Mouse (Mus musculus): ENCODE measurements around the gene Rtca.
A peak's percentile ranks its signal among the peaks of the same experiment; 100 is the strongest.

The Rtca gene

DNA sequence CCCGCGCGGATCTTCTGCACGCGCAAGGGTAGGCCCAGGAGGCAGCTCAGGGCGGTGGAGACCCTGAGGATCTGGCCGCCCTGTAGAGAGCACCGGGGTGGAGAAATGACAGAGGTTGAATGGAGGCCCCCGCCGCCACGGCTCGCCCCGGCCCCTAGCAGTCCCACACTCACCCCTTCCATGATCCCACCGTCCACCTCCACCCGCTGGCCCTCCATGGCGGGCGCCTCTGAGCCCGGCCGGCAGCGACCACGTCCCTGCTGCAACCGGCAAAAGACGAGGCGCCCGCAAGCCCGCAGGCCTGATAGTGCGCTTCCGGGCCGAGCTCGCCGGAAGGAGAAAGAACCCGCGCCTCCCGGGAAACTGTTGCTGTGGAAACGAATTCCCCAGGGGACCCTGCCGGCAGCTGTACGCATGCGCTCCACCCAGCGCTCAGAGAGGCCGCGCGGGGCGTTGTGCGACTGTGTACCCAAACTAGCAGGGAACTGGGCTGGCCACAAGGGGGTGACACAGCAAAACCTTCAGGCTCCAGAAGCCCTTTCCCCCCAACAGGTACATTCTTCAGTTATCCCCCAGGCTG lies at the start of gene Rtca:
Rtca (minus strand) TSS at position 437 of the 580 bp plus-strand sequence.
- DNase-seq (ENCODE audit: extremely low spot score, low read depth, low spot score) = peak; percentile 90

DNA sequence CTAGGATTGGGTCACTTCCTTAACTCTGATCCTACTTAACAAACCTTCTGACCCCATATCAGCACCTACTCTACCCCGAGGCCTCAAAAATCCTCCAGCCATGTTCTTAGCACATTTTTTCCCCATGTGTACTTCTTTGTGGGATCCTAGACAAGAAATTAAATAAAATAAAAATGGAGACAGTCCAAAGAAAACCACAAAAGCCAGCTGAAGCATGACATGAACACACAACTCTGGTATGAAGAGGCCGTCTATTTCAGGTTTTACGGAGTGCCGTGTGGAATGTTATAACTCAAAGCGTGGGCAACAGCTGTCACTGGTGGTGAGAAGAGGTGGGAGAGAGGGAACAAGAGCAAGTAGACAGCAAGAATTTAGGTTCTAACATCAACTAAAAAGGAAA lies 43.4 kb upstream of the Rtca start:
- no peak for DNase-seq (ENCODE audit: extremely low spot score, low read depth, low spot score)

DNA sequence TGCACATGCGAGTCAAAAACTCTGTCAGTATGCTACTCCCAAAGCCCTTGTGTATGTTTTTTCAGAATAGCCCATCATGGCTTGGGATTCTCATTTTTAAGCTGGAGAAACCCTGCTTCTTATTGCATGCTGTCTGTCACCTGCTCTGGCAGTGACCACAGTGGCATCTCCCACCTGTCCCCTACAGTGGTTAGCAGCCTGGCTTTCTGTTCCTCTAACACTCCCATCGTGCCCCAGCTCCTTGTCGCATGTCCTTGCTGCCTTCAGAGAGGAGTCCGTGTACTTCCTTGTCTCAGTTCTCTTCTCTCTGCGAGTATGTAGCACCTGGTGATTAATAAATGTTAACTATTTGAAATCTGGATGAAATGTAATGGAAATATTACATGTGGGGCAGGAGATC lies 39.4 kb upstream of the Rtca start:
- DNase-seq (ENCODE audit: extremely low spot score, low read depth, low spot score) = no peak

DNA sequence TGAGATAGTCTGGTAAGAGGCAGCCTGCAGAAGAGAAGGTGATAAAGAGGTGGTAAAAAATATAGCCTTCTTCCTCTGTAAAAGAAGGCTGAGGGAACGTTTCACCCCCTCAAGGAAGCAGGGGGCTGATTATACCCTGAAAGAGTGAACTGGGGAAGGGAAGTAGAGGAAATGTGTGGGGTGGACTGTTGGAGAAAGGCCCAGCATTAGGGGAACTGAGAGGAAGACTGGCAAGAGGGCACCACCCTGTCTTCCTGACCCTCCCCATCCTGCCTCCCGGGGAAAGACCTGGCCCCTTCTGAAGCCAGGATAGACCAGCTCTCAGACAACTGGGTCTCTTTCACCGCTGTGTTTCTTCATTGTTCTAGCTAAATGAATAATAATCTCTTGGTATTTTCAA lies 34.5 kb upstream of the Rtca start:
- no peak for DNase-seq (ENCODE audit: extremely low spot score, low read depth, low spot score)

DNA sequence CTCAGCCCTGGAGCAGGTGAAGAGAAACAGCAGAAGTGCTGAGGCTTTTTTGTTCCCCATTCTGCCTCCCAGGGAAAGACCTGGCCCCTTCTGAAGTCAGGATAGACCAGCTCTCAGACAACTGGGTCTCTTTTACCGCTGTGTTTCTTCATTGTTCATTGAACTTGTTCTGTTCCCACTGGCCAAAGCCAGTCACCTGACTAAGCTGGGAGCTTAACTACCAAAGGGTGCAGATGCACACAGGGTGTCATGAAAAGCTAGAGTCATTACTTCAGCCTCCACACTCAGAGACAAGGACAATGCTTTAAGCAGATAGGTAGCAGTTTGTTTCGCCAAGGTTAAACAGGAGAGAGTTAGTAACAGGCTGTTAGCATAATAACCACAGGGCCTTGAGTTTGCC lies 34.1 kb upstream of the Rtca start:
- no peak for DNase-seq (ENCODE audit: extremely low spot score, low read depth, low spot score)

DNA sequence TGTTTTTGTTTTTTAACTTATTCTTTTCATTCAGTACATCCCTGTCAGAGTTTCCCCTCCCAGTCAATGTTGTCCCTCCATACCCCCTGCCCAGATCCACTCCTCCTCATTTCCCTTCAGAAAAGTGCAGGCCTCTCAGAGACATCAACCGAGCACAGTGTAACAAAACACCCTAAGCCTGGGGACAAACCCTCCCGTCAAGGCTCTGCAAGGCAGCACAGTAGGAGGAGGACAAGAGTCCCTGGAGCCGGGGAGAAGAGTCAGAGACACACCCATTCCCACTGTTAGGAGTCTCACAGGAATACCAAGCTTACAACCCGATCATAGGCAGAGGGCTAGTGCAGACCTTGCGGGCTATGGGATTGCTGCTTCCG lies 29.2 kb upstream of the Rtca start:
- no peak for DNase-seq (ENCODE audit: extremely low spot score, low read depth, low spot score)

DNA sequence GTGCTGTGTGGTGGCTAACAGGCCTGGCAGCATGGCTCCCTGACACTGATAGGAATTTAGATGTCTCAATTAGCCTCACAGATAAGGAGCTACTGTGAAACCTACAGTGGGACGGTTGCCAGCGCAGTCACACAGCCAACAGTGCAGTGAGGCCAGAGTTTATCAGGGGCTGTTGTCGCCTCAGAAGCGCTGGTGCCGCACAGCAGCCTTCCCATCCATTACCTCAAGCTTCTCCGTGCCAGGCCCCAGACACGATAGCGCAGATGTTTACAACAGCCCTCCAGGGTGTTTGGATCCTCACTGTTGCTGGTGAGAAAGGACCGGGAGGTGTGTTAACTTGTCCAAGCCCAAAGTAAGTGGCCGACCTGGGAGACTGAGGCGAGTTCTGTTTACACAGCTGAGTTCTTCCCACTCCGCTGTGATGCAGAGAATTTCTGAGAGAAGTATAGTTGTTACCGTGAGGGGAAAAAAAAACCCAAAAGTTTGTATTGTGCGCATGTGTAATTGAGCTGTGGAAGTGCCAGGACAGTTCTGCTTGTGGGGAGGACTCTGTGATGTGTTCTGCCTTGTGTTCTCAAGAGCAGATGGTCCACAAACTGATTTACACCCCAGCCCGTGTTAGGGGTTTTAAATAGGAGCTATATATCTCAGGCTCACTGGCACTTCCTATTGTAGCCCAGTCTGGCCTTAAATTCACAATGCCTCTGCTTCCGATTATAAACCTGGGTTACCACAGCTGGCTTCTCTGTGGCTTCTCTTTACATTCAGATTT lies 28.6 kb upstream of the Rtca start:
- no peak for DNase-seq (ENCODE audit: extremely low spot score, low read depth, low spot score)

DNA sequence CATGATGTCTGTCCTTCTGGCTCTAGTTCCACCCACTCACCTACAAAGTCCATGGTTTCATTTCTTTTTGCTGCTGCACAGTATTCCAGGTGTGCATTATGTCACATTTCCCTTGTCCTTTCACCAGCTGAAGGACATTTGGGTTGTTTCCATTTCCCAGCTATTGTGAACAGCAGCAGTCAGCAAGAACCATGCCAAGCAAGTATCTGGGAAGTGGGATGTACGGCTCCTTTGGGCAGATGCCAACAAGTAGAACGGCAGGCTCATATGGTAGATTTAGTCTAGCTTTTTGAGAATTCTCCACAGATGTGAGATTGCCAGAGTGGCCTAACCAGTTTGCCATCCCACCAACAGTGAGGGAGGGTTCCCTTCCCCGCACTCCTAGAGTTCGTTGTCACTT lies 22.8 kb upstream of the Rtca start:
- no peak for DNase-seq (ENCODE audit: extremely low spot score, low read depth, low spot score)

DNA sequence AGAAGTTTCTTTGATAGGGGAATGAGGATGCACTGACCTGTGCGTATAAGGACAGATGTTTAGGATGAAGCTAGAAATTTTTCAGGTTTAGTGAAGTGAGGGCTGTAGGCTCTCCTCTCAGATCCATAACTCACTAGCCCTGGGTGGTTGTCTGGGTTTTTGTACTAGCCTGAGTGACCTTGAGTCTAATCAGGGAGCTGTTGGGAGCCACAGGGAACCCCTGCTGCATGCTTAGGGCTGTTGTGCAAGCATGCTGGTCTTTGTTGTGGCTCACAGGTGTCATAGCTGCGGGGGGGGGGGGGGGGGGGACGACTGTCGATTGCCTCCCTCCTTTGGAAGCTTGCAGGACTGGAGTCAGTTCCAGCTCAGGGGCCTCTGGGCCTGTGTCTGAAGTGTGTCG lies 21.7 kb upstream of the Rtca start:
- DNase-seq (ENCODE audit: extremely low spot score, low read depth, low spot score) = no peak

DNA sequence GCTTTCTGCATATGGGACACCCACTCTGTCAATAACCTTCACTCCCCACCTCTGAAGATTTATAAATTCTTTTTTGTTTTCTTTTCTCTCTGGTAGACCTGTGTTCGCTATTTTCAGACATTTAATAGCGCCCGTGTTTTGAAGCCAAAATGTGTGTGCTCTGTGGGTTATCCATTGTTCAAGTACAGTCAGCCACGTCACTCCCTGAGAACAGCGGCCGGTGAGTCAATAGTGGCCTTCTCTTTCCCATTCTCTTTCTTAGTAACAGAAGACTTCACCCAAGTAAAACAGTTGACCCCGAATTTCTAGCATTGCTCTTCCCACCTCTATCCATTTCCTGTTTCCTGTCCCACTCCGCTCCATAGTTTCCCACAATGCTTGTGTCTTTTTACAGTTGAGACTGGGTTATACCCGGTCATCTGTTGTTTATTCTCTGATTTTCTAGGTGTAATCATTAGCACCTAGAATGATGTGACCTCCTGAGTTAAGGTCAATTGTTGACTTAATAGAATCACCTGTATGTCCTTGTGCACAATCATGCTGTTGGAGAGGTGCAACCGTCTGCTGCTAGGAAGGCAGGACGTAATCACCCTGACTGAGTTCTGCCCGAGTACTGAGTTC lies 12.2 kb upstream of the Rtca start:
- DNase-seq (ENCODE audit: extremely low spot score, low read depth, low spot score) = no peak

DNA sequence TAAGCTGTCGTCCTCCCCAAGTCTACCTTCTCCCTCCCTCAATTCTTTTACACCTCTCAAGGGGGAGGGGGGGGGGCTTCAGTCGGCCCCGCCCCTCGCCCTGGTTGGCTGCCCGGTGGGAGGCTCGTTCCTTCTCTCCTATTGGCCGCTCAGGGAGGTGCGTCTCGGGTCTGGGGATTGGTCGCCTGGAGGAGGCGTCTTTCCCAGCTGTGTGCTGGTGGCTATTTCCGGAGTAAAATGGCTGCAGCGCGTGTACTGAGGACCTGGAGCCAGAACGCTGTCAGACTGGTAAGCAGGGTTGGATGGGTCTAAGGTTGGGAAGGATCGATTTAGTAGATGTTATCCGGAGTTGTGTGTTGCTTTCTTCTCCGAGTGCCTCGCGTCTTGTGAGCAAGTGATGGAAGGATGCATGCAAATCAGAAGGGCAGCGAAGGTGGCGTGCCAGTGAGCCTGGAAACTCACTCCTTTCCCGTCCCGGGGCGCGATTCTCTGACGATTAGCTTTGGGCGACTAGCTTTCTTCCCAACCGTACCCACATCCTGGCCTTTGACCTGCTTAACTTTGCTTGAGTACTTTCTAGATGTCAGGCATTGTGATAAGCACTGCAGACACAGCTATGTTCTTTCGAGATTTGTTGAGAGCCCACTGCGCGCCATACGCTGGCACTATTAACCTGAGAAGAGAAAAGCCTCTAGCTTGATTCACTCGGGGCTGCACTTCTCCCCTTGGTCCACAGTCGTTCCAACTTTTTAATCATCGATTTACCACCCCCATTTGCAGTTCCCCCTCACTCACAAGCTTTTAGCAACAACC lies 5.1 kb upstream of the Rtca start, which contains the start of gene Dbt:
Dbt (plus strand) TSS at position 167 of the 813 bp plus-strand sequence.
- peak; percentile 62 for DNase-seq (ENCODE audit: extremely low spot score, low read depth, low spot score)

DNA sequence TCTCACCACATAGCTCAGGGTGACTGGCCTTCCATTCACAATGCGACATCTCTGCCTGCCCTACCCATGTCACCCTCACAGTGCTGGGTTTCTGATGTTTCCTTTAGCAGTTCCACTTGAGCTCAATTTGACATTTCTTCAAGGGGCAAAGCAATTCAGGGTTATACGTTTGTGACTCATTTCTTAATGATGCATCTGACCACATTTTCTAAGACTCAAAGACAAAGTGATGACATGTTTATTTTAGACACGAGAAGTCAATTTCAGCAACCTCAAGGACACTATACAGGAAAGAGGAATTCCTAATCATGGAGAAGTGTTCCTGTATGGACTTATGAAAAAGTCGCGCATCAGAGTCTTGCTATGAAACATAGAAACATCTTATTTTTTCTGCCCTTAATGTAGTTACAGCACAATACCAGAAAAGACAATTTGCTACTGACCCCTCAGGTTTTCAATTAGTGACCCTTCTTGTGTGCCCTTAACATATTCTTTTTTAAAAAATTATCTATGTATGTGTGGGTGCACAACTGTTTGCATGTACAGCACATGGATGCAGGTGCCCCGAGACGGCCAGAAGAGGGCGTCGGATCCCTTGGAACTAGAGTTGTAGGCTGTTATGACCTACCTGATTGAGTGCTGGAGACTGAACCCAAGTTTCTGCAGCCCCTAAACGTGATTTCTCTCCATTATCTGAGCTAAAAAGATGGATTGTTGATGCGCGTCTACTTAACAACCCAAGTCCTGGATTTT lies 4.3 kb upstream of the Rtca start:
- DNase-seq (ENCODE audit: extremely low spot score, low read depth, low spot score) = no peak

DNA sequence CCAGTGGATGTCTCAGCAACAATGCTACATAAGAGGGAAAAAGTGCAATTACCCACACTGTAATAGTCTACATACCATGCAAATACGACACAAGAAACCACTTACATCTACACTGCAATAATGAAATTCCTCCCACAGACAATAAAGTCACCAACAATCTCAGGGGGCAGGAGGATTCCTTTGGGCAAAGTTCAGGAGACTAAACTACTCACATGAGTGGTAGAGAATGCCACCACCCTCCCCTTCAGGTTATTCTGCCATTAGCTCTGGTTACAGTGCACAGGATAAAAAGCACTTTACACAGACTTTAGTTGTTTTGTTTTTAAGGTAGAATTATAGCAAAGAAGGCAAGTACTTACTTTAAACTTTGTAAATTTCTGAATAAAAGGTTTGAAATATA lies 12.3 kb downstream of the Rtca start:
- DNase-seq (ENCODE audit: extremely low spot score, low read depth, low spot score) = no peak

DNA sequence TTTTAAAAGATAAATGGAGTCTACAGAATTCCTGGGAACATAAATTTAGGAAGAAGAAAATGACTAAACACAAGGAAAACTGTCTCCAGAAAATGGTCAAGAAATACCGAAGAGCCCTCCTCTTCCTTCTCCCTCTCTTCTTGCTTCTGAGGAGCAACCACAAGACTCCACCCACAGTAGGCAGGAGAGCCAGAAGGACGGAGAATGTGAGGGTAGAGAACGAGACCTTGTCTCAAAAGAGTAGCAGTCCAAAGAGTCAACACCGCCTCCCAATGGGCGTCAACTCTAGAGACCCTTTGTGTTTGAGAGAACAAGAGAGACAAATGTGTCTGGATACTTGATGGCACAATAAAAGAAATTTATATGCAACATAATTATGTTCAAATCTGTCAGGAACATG lies 14.3 kb downstream of the Rtca start:
- DNase-seq (ENCODE audit: extremely low spot score, low read depth, low spot score) = no peak

DNA sequence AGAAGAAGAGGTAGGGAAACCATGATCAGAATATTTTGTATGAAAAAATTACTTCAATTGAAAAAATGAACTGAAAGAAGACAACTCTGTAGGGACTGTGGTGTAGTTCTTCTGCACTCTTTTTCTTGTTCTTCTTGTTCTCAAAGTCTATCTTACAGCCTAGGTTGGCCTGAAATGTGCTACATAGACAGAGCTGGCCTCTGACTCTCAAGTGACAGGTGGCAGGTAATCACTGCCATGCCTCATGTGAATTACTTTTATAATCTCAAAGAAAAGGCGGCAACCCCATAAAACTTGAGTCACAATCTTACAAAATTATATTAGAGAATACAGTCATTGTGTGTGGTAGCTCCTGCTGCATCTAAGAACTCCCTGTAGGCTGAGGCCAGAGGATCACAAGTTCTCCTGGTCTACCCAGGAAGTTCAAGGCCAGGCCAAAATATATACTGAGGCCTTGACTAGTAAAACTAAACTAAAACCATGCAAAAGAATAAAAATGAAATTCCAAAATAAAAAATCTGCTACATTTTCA lies 16.0 kb downstream of the Rtca start:
- no peak for DNase-seq (ENCODE audit: extremely low spot score, low read depth, low spot score)

DNA sequence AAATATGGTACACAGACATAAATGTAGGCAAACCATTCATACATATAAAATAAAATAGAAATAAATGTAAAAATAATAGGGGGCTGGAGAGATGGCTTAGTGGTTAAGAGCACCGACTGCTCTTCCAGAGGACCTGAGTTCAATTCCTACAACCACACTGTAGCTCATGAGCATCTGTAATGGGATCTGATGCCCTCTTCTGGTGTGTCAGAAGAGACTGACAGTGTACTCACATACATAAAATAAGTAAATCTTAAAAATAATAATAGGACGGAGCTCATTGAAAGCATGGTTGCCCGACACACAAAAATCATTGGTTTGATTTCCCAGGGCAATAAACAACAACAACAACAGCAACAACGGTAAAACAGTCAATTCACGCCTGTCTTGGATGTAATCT lies 17.1 kb downstream of the Rtca start:
- no peak for DNase-seq (ENCODE audit: extremely low spot score, low read depth, low spot score)

DNA sequence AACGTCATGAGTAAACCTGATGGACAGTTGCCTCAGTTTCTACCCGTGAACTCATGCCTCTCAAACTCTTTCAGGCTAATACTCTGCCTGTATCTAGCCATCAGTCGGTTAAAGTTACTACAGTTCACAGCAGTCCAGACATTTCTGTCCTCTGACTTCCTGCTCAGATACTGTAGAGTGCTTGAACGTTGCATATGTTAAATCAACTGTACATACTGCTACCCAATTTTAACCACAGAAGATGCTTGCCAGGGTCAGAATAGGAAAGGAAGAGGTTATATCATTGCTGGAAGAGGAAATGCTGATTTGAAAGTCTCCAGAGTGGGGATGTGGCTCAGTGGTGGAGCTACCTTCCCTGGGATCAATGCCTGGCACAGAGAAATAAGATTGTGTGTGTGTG lies 24.7 kb downstream of the Rtca start:
- DNase-seq (ENCODE audit: extremely low spot score, low read depth, low spot score) = no peak

DNA sequence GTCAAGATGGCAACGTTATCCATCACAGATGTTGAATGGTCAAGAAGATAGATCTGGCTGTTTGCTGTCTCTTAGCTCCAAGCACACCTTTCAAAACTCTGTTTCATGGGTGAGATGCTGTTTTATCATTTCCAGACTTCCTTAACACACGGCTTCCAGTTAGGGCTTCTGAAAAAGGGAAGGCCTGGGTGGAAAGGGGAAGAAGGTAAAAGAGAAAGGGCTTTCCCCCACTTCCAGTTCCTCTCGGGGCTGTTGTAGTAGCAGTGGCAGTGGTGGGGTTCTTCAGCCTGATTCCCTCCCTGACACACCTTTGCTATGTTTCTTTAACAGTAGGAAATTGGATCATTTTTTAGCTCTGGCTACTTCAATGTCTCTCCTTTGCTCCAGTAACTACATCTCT lies 25.3 kb downstream of the Rtca start:
- DNase-seq (ENCODE audit: extremely low spot score, low read depth, low spot score) = no peak

DNA sequence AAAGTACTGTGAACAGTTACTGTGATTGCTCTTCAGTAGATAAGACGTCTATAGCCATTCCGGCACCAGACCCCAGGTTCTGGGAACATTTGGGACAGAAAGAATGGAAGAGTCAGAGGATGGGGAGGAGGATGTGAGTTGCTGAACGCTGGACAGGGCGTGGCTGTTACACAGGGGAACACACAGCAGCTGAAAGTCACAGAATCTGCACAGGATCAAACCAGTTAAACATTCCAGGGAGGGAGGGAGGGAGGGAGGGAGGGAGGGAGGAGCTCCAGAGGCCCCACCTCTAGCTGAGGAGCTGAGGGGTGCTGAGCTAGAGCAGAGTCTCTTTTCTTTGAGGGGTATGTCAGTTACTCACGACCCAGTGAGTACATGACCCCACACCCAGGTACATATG lies 27.1 kb downstream of the Rtca start:
- DNase-seq (ENCODE audit: extremely low spot score, low read depth, low spot score) = no peak

DNA sequence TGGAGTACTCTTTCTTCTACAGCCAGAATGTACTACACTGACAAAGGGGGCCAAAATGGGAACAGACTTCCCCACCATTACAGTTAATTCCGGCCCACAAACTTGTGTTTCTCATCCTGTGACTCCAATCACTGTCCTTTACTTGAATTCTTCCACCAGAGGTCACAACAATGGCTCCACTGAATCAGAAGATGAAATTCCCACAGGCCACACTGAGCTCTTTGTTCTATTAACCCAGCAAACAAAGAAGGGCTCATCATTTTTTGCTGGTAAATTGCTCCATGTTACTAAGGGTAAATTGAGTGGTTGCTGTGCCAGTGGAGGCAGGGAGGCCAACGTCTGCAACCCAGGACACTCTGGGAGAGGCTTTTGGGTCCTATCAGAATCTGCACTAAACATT lies 27.9 kb downstream of the Rtca start:
- DNase-seq (ENCODE audit: extremely low spot score, low read depth, low spot score) = no peak

DNA sequence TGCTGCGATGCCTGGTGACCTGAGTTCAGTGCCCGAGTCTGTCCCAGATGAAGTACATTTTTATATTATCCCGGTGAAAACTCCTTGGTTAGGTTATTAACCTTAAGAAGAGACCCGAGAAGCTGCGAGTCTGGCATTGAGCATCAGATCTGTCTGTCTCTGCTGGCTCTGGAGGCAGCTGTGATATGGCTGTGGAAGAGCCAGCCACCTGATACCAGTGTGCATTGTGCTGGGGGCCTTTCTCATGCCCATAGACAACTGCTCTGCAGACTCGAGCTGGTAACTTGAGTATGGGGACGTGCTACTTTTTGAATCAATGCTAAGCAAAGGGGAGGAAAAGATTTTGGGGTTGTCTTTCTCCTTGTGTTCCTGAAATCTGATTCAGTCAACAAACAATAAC lies 30.7 kb downstream of the Rtca start:
- DNase-seq (ENCODE audit: extremely low spot score, low read depth, low spot score) = no peak
